Mouse (Mus musculus) liver, embryonic 14.5 days (tissue): ENCODE data around the gene Padi4. TPM values are rescaled to one million over a fixed set of nuclear protein-coding genes. Genes with fewer than 3 reads are reported as not detected.

Source experiments
- ATAC-seq: fragments of 200-750 bp; cut with Nextera tagmentation; 2 replicates; pipeline ENCODE4 v1.8.0; 2017; ENCODE audit warnings: moderate number of reproducible peaks, mild to moderate bottlenecking, moderate library complexity; ENCODE audit not compliant: insufficient read depth
- DNase-seq, 3 experiments: peaks; one replicate each; pipeline ENCODE4 v3.0.0-alpha.2; 2012 to 2013; ENCODE audit warnings: low read depth in 3 of 3, low spot score in 3 of 3
- H3K27ac ChIP-seq: fragments of 300-500 bp; sonication (generic); 2 replicates; pipeline ENCODE4 v1.5.1; 2014; ENCODE audit warnings: moderate library complexity, mild to moderate bottlenecking, control low read depth, inconsistent platforms
- H3K27me3 ChIP-seq: fragments of 300-500 bp; sonication (generic); 2 replicates; pipeline ENCODE4 v1.6.1; 2014; ENCODE audit warnings: mild to moderate bottlenecking, low read length, moderate library complexity; ENCODE audit not compliant: control insufficient read depth, insufficient read depth
- H3K36me3 ChIP-seq: fragments of 300-500 bp; sonication (generic); replicated peaks from 2 replicates; pipeline ENCODE4 v1.6.1; 2014; ENCODE audit warnings: low read depth; ENCODE audit not compliant: control insufficient read depth, insufficient read depth
- H3K4me1 ChIP-seq, 2 experiments: fragments of 200-500 bp in 1 of 2; fragments of 300-500 bp in 1 of 2; sonication (generic) in 1 of 2; replicated peaks; 2 replicates each; pipeline ENCODE4 v1.6.1; 2012 to 2014; ENCODE audit warnings: antibody characterized with exemption in 1 of 2, inconsistent platforms in 1 of 2, low read length in 1 of 2; ENCODE audit not compliant: control insufficient read depth in 2 of 2, insufficient read depth in 2 of 2
- H3K4me2 ChIP-seq: fragments of 300-500 bp; sonication (generic); 2 replicates; pipeline ENCODE4 v1.6.1; 2014; ENCODE audit warnings: low read depth, mild to moderate bottlenecking, control low read depth, moderate library complexity
- H3K4me3 ChIP-seq, 2 experiments: fragments of 200-500 bp in 1 of 2; fragments of 300-500 bp in 1 of 2; sonication (generic) in 1 of 2; 2 replicates each; pipeline ENCODE4 v1.5.1; 2012 to 2014; ENCODE audit warnings: low read depth in 2 of 2, low read length in 2 of 2, mild to moderate bottlenecking in 2 of 2, control low read depth in 1 of 2, inconsistent platforms in 1 of 2, moderate library complexity in 1 of 2; ENCODE audit not compliant: insufficient read depth in 1 of 2
- H3K9ac ChIP-seq: fragments of 300-500 bp; sonication (generic); replicated peaks from 2 replicates; pipeline ENCODE4 v1.6.1; 2014; ENCODE audit warnings: mild to moderate bottlenecking, control low read depth, moderate library complexity
- H3K9me3 ChIP-seq: fragments of 300-500 bp; sonication (generic); 2 replicates; pipeline ENCODE4 v1.6.1; 2016; ENCODE audit warnings: low read length, mixed read lengths; ENCODE audit not compliant: control insufficient read depth
- CTCF ChIP-seq: IDR thresholded peaks from 2 replicates; pipeline ENCODE4 v1.5.1; 2016; ENCODE audit warnings: antibody characterized with exemption, low read depth, control low read depth
- EP300 ChIP-seq: IDR thresholded peaks from 2 replicates; pipeline ENCODE4 v1.6.1; 2016; ENCODE audit warnings: antibody characterized with exemption, low read depth
- WGBS: fragments of 180-500 bp; shearing (Covaris S2); extraction: QIAGEN DNeasy Blood & Tissue Kit; methylation state at CpG from one replicate; pipeline ENCODE4 v1.1.7; 2014; ENCODE audit not compliant: insufficient replicate concordance; 5-methylcytosine and 5-hydroxymethylcytosine counted together
- polyA plus RNA-seq, 2 experiments: library from polyadenylated mRNA; depleted of rRNA in 1 of 2; stranded (reverse) in 1 of 2; unstranded in 1 of 2; fragments of >200 nt; fragmentation: Nextera tagmentation in 1 of 2; extraction: Ambion mirVana in 1 of 2; gene quantifications; 2 replicates each; pipeline versions ENCODE4 v1.2.1 to v1.2.3; 2012 to 2014

Gene Padi4
- polyA plus RNA-seq, 2 experiments = 0.34 to 0.58 TPM

GRCm38 (mm10) chr4:140704166-140704565 is 69.9 kb downstream of the Padi4 start:
- ATAC-seq (no peak), DNase-seq (no peak)
- Histone ChIP-seq H3K9me3 (no peaks in the 10 kb centered on the region), H3K36me3 (peaks cover 33% of the 10 kb centered on the region), H3K4me2 (peak overlapping the region; percentile 97), H3K27me3 (no peaks in the 10 kb centered on the region), H3K4me1 (peaks cover 27 to 29% of the 10 kb centered on the region in 2 experiments), H3K9ac (peak overlapping the region; percentile 94), H3K27ac (no peak overlapping the region; the same call in 1 of the 2 replicates), H3K4me3 (peak overlapping the region in 1 of 2 experiments; percentile 83; a peak in 2 of 4 replicates)
- 56% methylated on average over 4 of the region's 4 CpGs for WGBS
- TF ChIP-seq CTCF (no peak), EP300 (no peak)

GRCm38 (mm10) chr4:140703636-140704035 is 70.4 kb downstream of the Padi4 start:
- 28% methylated on average over 8 of the region's 8 CpGs for WGBS
- Histone ChIP-seq H3K4me2 (peak overlapping the region; percentile 97), H3K27me3 (no peaks in the 10 kb centered on the region), H3K9ac (peak overlapping the region; percentile 94), H3K4me1 (peaks cover 32 to 35% of the 10 kb centered on the region in 2 experiments), H3K36me3 (peaks cover 30% of the 10 kb centered on the region), H3K4me3 (peak overlapping the region; percentile 75 to 83), H3K27ac (peak overlapping the region; percentile 63), H3K9me3 (no peaks in the 10 kb centered on the region)
- DNase-seq (no peak), ATAC-seq (no peak)
- TF ChIP-seq EP300 = no peak
- TF ChIP-seq CTCF = no peak

- H3K27me3 ChIP-seq = no peaks in the 10 kb centered on the region
- H3K9me3 ChIP-seq = no peaks in the 10 kb centered on the region
- H3K27ac ChIP-seq = peak overlapping the region; percentile 84
- peak; percentile 70 to 74 (median 70) for DNase-seq
- H3K36me3 ChIP-seq = peaks cover 21% of the 10 kb centered on the region
- H3K4me2 ChIP-seq = peak overlapping the region; percentile 97
- H3K9ac ChIP-seq = peak overlapping the region; percentile 94
- no peak for TF ChIP-seq CTCF
- no peak for TF ChIP-seq EP300
- peaks cover 34 to 37% of the 10 kb centered on the region in 2 experiments for H3K4me1 ChIP-seq
- 1% methylated on average over 61 of the region's 68 CpGs for WGBS
- peak; percentile 78 for ATAC-seq
- H3K4me3 ChIP-seq = peak overlapping the region; percentile 75 to 83
These were observed 71.3 kb downstream of the Padi4 start for GRCm38 (mm10) chr4:140702611-140703327.

GRCm38 (mm10) chr4:140701716-140702561 is 72.1 kb downstream of the Padi4 start:
- DNase-seq = no peak
- peaks cover 15% of the 10 kb centered on the region for H3K36me3 ChIP-seq
- H3K4me1 ChIP-seq = peaks cover 34 to 35% of the 10 kb centered on the region in 2 experiments
- H3K9ac ChIP-seq = peak overlapping the region; percentile 94
- H3K4me2 ChIP-seq = peak overlapping the region; percentile 97
- ATAC-seq = peak; percentile 38
- H3K4me3 ChIP-seq = peak overlapping the region; percentile 75 to 83
- peak overlapping the region; percentile 84 for H3K27ac ChIP-seq
- under 1% methylated on average over 68 of the region's 107 CpGs for WGBS
- H3K27me3 ChIP-seq = no peaks in the 10 kb centered on the region
- H3K9me3 ChIP-seq = no peaks in the 10 kb centered on the region
- TF ChIP-seq EP300 (no peak), CTCF (no peak)
